21 mouse cellular contexts compared by ENCODE assay signal in the genomic region with DNA sequence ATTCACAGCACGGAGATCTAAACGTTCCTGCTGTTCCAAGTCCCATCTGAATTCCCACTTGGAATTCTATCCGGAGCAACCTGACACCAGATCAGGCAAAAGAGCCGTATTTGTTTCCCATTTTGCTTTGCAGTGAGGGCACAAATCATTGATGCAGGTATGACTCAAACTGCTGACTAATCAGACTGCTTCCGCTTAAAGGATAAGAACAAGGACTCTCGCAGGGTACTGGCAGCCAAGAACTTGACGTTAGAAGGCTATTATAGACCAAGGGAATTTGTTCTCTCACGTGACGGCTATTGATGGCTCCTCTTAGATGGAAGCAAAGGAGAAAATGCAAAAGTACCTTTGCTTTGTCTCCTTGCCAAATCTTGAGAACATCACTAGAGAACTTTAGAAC.
DNase-seq lines count a peak whose midpoint lies in the region; ATAC-seq lines count a peak whose summit lies in the region.
"Had no signal": no experiment of that assay in that cellular context is flagged by ENCODE, and none has a peak within 500 bp of the region (broad histone marks: within the 10 kb centered on the region; RNA-seq: fewer than 3 reads in every experiment).

No protein-coding gene starts in this region.

- DNase-seq in adrenal gland, adult (ENCODE audit: inconsistent age in 2 of 2, low spot score in 1 of 2), result peak; percentile 36 to 83
- no peak for DNase-seq in adrenal gland, postnatal 4 days (ENCODE audit: low spot score in 2 of 2)
- DNase-seq in adrenal gland, adult 2 months, result peak; percentile 63
- peak; percentile 5 for DNase-seq in adrenal gland, postnatal 25 days
- no peak for DNase-seq in hindbrain, embryonic 14.5 days (ENCODE audit: low spot score)
- DNase-seq in midbrain, embryonic 11.5 days (ENCODE audit: low spot score, missing footprints), result no peak
- DNase-seq in heart, embryonic 10.5 days (ENCODE audit: low spot score), result no peak
- DNase-seq: B cell, adult 2 months; cerebellum, adult 2 months; cerebellum, postnatal 10 days; embryo, embryonic 11 days; gastrocnemius, postnatal 14 days; heart, postnatal 36 days; kidney, adult 9 months had no signal

- ATAC-seq in hindbrain, embryonic 14.5 days (ENCODE audit: low FRiP score), result no peak
- ATAC-seq in midbrain, embryonic 11.5 days (ENCODE audit: low FRiP score), result no peak
- ATAC-seq: forebrain, embryonic 16.5 days; hindbrain, embryonic 16.5 days; inflammation-experienced regulatory T-cells, adult 6 months; intestine, postnatal 0 days had no signal

- H3K27me3 ChIP-seq in hindbrain, embryonic 14.5 days (ENCODE audit: control insufficient read depth, insufficient read depth, low read length), result no peaks in the 10 kb centered on the region
- H3K27me3 ChIP-seq in midbrain, embryonic 11.5 days (ENCODE audit: control insufficient read depth, insufficient read depth, low read length), result no peaks in the 10 kb centered on the region
- H3K27me3 ChIP-seq in heart, embryonic 10.5 days (ENCODE audit: insufficient read depth, poor library complexity, severe bottlenecking), result no peaks in the 10 kb centered on the region
- H3K27me3 ChIP-seq: embryonic facial prominence, embryonic 12.5 days; forebrain, embryonic 12.5 days; heart, embryonic 13.5 days had no signal

- H3K36me3 ChIP-seq in hindbrain, embryonic 14.5 days (replicated peaks; ENCODE audit: control insufficient read depth, insufficient read depth), result no peaks in the 10 kb centered on the region
- H3K36me3 ChIP-seq in midbrain, embryonic 11.5 days (ENCODE audit: control insufficient read depth, insufficient read depth, low read length), result no peaks in the 10 kb centered on the region
- no peaks in the 10 kb centered on the region for H3K36me3 ChIP-seq in heart, embryonic 10.5 days
- H3K36me3 ChIP-seq: embryonic facial prominence, embryonic 12.5 days; forebrain, embryonic 12.5 days; heart, embryonic 13.5 days had no signal

- H3K27ac ChIP-seq in hindbrain, embryonic 14.5 days, result no peak overlapping the region
- H3K27ac ChIP-seq in midbrain, embryonic 11.5 days (ENCODE audit: low read depth, low read length), result no peak overlapping the region
- H3K27ac ChIP-seq in heart, embryonic 10.5 days, result no peak overlapping the region
- H3K27ac ChIP-seq: embryonic facial prominence, embryonic 12.5 days; forebrain, embryonic 12.5 days; heart, embryonic 13.5 days had no signal

- no peak overlapping the region for H3K4me3 ChIP-seq in hindbrain, embryonic 14.5 days (replicated peaks; ENCODE audit: low read length)
- no peak overlapping the region for H3K4me3 ChIP-seq in midbrain, embryonic 11.5 days (ENCODE audit: low read depth, low read length)
- no peak overlapping the region for H3K4me3 ChIP-seq in heart, embryonic 10.5 days
- H3K4me3 ChIP-seq: embryonic facial prominence, embryonic 12.5 days; forebrain, embryonic 12.5 days; heart, embryonic 13.5 days had no signal

- 71% methylated on average over 9 of the region's 9 CpGs for WGBS in hindbrain, embryonic 14.5 days
- 81% methylated on average over 9 of the region's 9 CpGs for WGBS in midbrain, embryonic 11.5 days
- WGBS in heart, embryonic 10.5 days, result 75% methylated on average over 9 of the region's 9 CpGs

- no peaks in the 10 kb centered on the region for H3K4me1 ChIP-seq in hindbrain, embryonic 14.5 days (replicated peaks; ENCODE audit: control insufficient read depth, insufficient read depth, low read length)
- H3K4me1 ChIP-seq in midbrain, embryonic 11.5 days (ENCODE audit: control insufficient read depth, insufficient read depth, low read length), result 0 out of 2 replicates have a peak, but pooled peaks cover 3% of the 10 kb centered on the region
- no peaks in the 10 kb centered on the region for H3K4me1 ChIP-seq in heart, embryonic 10.5 days
- H3K4me1 ChIP-seq: embryonic facial prominence, embryonic 12.5 days; forebrain, embryonic 12.5 days; heart, embryonic 13.5 days had no signal

- no peak overlapping the region for H3K4me2 ChIP-seq in hindbrain, embryonic 14.5 days (replicated peaks)
- no peak overlapping the region for H3K4me2 ChIP-seq in midbrain, embryonic 11.5 days
- H3K4me2 ChIP-seq: embryonic facial prominence, embryonic 12.5 days; forebrain, embryonic 12.5 days; heart, embryonic 13.5 days had no signal

- no peak overlapping the region for H3K9ac ChIP-seq in hindbrain, embryonic 14.5 days
- H3K9ac ChIP-seq in midbrain, embryonic 11.5 days (ENCODE audit: low read length), result no peak overlapping the region
- H3K9ac ChIP-seq: embryonic facial prominence, embryonic 12.5 days; forebrain, embryonic 12.5 days; heart, embryonic 13.5 days had no signal

- H3K9me3 ChIP-seq in hindbrain, embryonic 14.5 days (ENCODE audit: control insufficient read depth, low read length), result no peaks in the 10 kb centered on the region
- H3K9me3 ChIP-seq in midbrain, embryonic 11.5 days (ENCODE audit: control insufficient read depth, low read length), result no peaks in the 10 kb centered on the region
- H3K9me3 ChIP-seq in heart, embryonic 10.5 days, result no peaks in the 10 kb centered on the region
- H3K9me3 ChIP-seq: embryonic facial prominence, embryonic 12.5 days; forebrain, embryonic 12.5 days; heart, embryonic 13.5 days had no signal

Comparison
In these comparisons a context has a peak if more than half of its experiments do, and no peak if none do; other contexts are left out.
1. DNase-seq: peak in adrenal gland, adult (2 of 2), adrenal gland, adult 2 months (single experiment) and adrenal gland, postnatal 25 days (single experiment); none in adrenal gland, postnatal 4 days (0 of 2), hindbrain, embryonic 14.5 days (single experiment), midbrain, embryonic 11.5 days (single experiment) and heart, embryonic 10.5 days (single experiment).